Mouse (Mus musculus): ENCODE measurements around the gene Enpep.

DNA sequence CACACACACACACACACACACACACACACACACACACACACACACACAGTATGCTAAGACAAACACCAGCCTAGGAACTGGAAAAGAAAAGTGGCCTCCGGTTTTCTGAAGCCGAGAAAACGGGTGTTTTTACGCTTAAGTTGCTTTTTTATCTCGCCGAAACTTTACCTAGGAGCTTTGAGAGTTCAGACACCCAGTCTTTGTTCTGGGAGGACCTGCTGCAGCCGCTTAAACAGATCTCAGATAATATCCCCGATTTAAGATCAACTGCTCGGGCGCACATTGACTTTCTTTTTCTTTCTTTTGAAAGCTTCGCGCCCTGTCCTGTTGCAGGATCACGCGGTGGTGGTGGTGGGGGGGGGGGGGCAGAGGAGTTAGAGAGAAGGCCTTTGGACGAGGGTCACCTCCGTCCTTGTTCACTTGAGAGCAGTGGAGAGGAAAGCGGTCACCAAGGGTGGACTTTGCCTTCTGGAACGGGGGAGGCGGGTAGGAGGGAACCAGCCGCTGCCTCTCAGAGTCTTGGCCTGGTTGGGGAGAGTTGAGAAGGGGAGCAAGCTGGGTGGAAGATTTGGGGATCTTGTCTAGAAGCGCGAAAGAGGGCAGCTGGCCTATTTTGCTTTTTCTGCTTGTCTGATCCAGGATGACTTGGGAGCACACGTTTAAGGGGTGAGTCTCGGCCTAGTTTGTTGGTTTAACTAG lies 111.7 kb downstream of the Enpep start:
- TF ChIP-seq POLR2A (IDR thresholded peaks at IDR 0.05; ENCODE audit: borderline replicate concordance, control insufficient read depth, low read depth, low read length) (no peak), CTCF (IDR thresholded peaks at IDR 0.05; ENCODE audit: control insufficient read depth, insufficient read depth, low read length) (no peak)
